Mouse (Mus musculus): ENCODE measurements around the gene Gm42791.

DNA sequence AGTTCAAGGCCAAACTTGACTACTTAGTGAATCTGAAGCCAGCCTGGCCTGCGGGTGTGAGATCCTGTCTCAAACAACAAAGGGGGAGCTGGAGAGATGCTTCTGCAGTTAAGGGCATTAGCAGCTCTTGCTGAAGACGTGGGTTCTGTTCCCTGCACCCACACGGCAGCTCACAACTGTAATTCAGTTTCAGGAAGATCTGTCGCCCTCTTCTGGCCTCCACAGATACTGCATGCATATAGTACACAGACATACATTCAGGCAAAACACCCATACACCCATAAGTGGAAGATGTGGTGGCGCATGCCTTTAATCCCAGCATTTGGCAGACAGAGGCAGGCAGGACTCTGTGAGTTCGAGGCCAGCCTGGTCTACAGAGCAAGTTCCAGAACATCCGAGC is 5.5 kb downstream of the Gm42791 start:
- TF ChIP-seq CTCF (IDR thresholded peaks at IDR 0.05; ENCODE audit: insufficient read depth, low read length) (0 out of 2 replicates have a peak, but pooled peaks have one; percentile 6), POLR2A (IDR thresholded peaks at IDR 0.05; ENCODE audit: borderline replicate concordance, extremely low read depth, low read depth, low read length) (no peak)

All from lung, adult 2 months (tissue).